Mouse (Mus musculus) thymus, postnatal 25 days (tissue): ENCODE data around the gene Wipf1.
A peak's percentile ranks its signal among the peaks of the same experiment; 100 is the strongest.
"Not testable (repeated sequence)": the region's sequence is repeated elsewhere in the genome, so short reads cannot be mapped to it uniquely, and the experiment has no call there.

Experiments used
- DNase-seq: peaks from one replicate; pipeline ENCODE4 v3.0.0; 2022

Wipf1 gene

GRCm38 (mm10) chr2:73529356-73530330 is at the start of gene Wipf1:
Wipf1 (minus strand) TSS chr2:73529734.
- DNase-seq = peak; percentile 30

GRCm38 (mm10) chr2:73579168-73579567 is 49.6 kb upstream of the Wipf1 start:
- no peak for DNase-seq

GRCm38 (mm10) chr2:73574418-73574817 is 44.9 kb upstream of the Wipf1 start:
- DNase-seq = no peak

- DNase-seq = no peak
These were observed 44.0 kb upstream of the Wipf1 start for GRCm38 (mm10) chr2:73573556-73573955.

GRCm38 (mm10) chr2:73572539-73573372 is 43.2 kb upstream of the Wipf1 start:
- DNase-seq = peak; percentile 54

- no peak for DNase-seq
These were observed 42.4 kb upstream of the Wipf1 start for GRCm38 (mm10) chr2:73571901-73572300.

- no peak for DNase-seq
These were observed 41.8 kb upstream of the Wipf1 start for GRCm38 (mm10) chr2:73571304-73571703.

GRCm38 (mm10) chr2:73566989-73567605 is 37.6 kb upstream of the Wipf1 start:
- peak; percentile 67 for DNase-seq

GRCm38 (mm10) chr2:73566162-73566561 is 36.6 kb upstream of the Wipf1 start:
- DNase-seq = peak; percentile 42

GRCm38 (mm10) chr2:73563690-73564089 is 34.2 kb upstream of the Wipf1 start:
- no peak for DNase-seq

- no peak for DNase-seq
These were observed 33.1 kb upstream of the Wipf1 start for GRCm38 (mm10) chr2:73562656-73563055.

- DNase-seq = peak; percentile 40
These were observed 32.1 kb upstream of the Wipf1 start for GRCm38 (mm10) chr2:73561665-73562063.

- DNase-seq = no peak
These were observed 31.5 kb upstream of the Wipf1 start for GRCm38 (mm10) chr2:73560899-73561664.

GRCm38 (mm10) chr2:73560445-73560844 is 30.9 kb upstream of the Wipf1 start:
- no peak for DNase-seq

GRCm38 (mm10) chr2:73557956-73558355 is 28.4 kb upstream of the Wipf1 start:
- no peak for DNase-seq

- DNase-seq = not testable (repeated sequence)
These were observed 27.5 kb upstream of the Wipf1 start for GRCm38 (mm10) chr2:73557061-73557460.

GRCm38 (mm10) chr2:73554389-73554788 is 24.9 kb upstream of the Wipf1 start:
- DNase-seq = no peak

GRCm38 (mm10) chr2:73552926-73553325 is 23.4 kb upstream of the Wipf1 start:
- DNase-seq = no peak

GRCm38 (mm10) chr2:73550725-73551124 is 21.2 kb upstream of the Wipf1 start:
- peak; percentile 26 for DNase-seq

- DNase-seq = no peak
These were observed 19.0 kb upstream of the Wipf1 start for GRCm38 (mm10) chr2:73548542-73548941.

GRCm38 (mm10) chr2:73547256-73547655 is 17.7 kb upstream of the Wipf1 start:
- no peak for DNase-seq

GRCm38 (mm10) chr2:73545556-73545955 is 16.0 kb upstream of the Wipf1 start:
- DNase-seq = no peak
